Mouse (Mus musculus): ENCODE measurements at regions not wholly inside any gene's neighbourhood (a gene's known extent, or its start where the extent isn't known, plus 50 kb on each side); places are given as distances from the start of the nearest gene placed in this dataset.

- ATAC-seq: peak; percentile 93
These were observed 49.9 kb upstream of the Paip1 start for GRCm38 (mm10) chr13:119378404-119379037.
